Mouse (Mus musculus): ENCODE data around the gene BC049352.

DNA sequence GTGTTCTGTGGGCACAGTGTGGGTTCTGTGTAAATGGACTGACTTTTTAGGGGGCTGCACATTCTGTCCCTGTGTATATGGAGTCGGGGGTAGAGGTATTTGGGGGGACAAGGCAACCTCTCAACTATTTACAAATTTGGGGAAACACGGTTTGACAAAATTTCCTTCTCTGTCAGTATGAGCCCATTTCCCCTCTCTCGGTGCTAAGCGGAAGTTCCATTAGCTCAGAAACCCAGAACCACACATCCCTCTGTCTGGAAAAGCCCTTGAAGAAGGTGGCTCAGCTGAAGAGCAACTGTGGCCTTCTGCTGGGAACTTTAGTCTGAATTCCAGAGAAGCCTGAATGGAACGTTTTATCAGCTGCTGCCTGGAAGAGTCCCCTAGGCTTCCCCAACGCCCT, 70.6 kb downstream of the BC049352 start:
- TF ChIP-seq CTCF (IDR thresholded peaks at IDR 0.05; ENCODE audit: low read depth) (no peak), EP300 (IDR thresholded peaks at IDR 0.05; ENCODE audit: low read depth) (no peak)
